Mouse (Mus musculus): Measurements from ENCODE around the gene Pip4k2a. TPM values are rescaled to one million over a fixed set of nuclear protein-coding genes. Genes with fewer than 3 reads are reported as not detected.

The Pip4k2a gene
- total and polyA plus RNA-seq, 2 experiments from 2014 or later = 8.4 to 9.3 TPM

DNA sequence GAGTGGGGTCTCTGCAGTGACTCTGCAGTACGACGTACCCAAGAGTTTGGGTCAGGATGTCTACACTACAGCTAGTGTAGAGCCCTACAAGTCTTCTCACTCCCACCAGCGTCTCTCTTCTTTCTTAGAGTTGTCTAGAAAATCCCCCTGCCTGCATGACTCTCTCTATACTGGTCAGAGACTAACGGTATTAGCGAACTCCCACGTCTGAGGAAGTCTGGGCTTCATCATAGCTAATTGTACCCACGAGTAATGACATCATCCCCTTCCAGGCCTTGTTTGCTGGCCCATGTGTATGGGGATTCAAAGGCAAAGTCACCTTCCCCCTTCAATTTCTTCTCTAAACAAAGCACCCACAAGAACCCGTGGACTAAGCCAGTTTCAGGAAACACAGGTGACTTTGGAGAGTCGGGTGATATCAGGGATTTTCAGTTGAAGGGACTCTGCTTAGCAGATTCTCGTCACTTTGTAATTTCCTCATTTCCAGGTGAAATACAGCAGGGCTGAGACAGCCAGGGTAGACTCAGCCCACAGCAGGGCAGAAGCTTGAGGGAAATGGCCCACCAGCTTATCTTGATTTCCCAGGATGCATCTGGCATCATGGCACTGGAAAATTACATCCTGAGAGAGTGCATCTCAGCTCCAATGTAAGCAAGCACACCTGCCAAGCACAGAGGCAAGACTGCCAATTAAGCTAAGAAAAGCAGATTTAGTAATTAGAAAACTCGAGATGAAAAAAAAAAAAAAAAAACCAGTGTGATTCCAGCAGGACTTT is 107.5 kb downstream of the Pip4k2a start:
- no peak for TF ChIP-seq CTCF (IDR thresholded peaks at IDR 0.05; ENCODE audit: low read depth)
- DNase-seq (peak; percentile 54), ATAC-seq (peak; percentile 45; the same call in 1 of the 2 replicates)
- H3K9me3 ChIP-seq (ENCODE audit: low read length) = no peaks in the 10 kb centered on the region
- no peak overlapping the region for H3K4me2 ChIP-seq (ENCODE audit: low read depth)
- H3K9ac ChIP-seq = no peak overlapping the region
- WGBS = 47% methylated on average over 11 of the region's 11 CpGs
- no peaks in the 10 kb centered on the region for H3K27me3 ChIP-seq (ENCODE audit: insufficient read depth, low read length)
- no peak overlapping the region for H3K27ac ChIP-seq (ENCODE audit: low read depth, low read length)
- no peak overlapping the region for H3K4me3 ChIP-seq (ENCODE audit: low read depth, low read length)
- no peaks in the 10 kb centered on the region for H3K4me1 ChIP-seq (ENCODE audit: insufficient read depth)
- no peaks in the 10 kb centered on the region for H3K36me3 ChIP-seq (ENCODE audit: insufficient read depth)

DNA sequence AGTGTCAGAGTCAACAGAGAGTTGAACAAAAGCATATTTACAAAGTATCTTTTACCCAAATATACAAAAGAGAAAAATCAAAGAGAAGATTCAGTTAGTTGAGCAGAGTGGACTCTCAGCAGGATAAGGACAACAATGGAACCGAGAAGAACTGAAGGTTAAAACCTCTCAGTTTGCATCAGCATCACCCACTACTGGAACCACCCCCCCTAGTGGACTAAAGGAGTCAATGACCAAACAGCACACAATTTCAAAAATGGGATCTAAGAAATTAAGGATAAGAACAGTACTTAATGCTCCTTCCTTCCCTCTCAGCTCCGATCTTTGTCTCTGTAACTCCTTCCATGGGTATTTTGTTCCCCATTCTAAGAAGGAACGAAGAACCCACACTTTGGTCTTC is 113.6 kb downstream of the Pip4k2a start:
- ATAC-seq = no peak
- H3K9me3 ChIP-seq (ENCODE audit: low read length) = no peaks in the 10 kb centered on the region
- no peak for TF ChIP-seq CTCF (IDR thresholded peaks at IDR 0.05; ENCODE audit: low read depth)
- WGBS = 77% methylated on average over 3 of the region's 3 CpGs
- H3K27ac ChIP-seq (ENCODE audit: low read depth, low read length) = no peak overlapping the region
- H3K9ac ChIP-seq = no peak overlapping the region
- no peak for DNase-seq
- no peak overlapping the region for H3K4me2 ChIP-seq (ENCODE audit: low read depth)
- H3K4me3 ChIP-seq (ENCODE audit: low read depth, low read length) = no peak overlapping the region
- no peaks in the 10 kb centered on the region for H3K4me1 ChIP-seq (ENCODE audit: insufficient read depth)
- H3K36me3 ChIP-seq (ENCODE audit: insufficient read depth) = no peaks in the 10 kb centered on the region
- H3K27me3 ChIP-seq (ENCODE audit: insufficient read depth, low read length) = no peaks in the 10 kb centered on the region

DNA sequence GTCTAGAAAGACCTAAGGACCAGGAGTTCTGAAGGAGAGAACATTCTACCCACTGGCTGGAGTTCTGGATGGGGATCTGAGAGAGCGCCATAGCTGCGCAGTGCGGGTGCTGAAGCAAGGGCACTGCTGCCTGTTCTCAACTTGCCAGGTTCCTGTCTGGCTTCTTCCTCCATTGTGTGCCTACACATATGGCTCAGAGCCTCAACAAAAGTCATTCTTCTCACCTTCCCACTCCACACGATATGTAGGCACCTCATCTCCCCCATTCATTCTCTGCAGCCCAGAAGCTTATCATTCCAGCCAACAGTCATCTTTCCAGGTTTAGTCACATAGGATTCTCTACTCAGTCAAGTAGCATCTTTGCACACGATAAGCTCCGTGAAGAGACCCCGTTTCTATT is 123.3 kb downstream of the Pip4k2a start:
- Histone ChIP-seq H3K4me1 (ENCODE audit: insufficient read depth) (no peaks in the 10 kb centered on the region), H3K36me3 (ENCODE audit: insufficient read depth) (no peaks in the 10 kb centered on the region), H3K27me3 (ENCODE audit: insufficient read depth, low read length) (no peaks in the 10 kb centered on the region), H3K4me2 (ENCODE audit: low read depth) (no peak overlapping the region), H3K27ac (ENCODE audit: low read depth, low read length) (no peak overlapping the region), H3K9me3 (ENCODE audit: low read length) (no peaks in the 10 kb centered on the region), H3K4me3 (ENCODE audit: low read depth, low read length) (no peak overlapping the region), H3K9ac (no peak overlapping the region)
- no peak for TF ChIP-seq CTCF (IDR thresholded peaks at IDR 0.05; ENCODE audit: low read depth)
- 89% methylated on average over 7 of the region's 7 CpGs for WGBS
- no peak for ATAC-seq
- no peak for DNase-seq

DNA sequence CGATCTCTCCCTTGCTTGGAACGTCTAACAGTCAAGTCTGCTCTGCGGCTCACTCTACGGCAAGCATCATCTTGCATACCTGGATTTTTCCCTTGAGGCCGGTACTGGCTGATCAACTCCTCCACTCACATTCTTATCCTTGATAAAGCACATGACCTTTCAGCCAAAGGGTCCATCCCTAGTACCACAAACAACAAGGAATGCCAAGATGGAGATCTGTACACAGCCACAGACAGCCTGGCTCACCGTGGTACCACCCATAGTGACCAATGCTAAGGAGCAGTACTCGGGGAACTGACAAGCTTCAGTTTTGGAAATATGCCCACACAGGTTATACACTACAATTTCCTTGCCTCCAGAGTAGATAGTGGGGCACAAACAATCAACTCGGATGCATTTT is 123.9 kb downstream of the Pip4k2a start:
- no peaks in the 10 kb centered on the region for H3K4me1 ChIP-seq (ENCODE audit: insufficient read depth)
- 90% methylated on average over 8 of the region's 8 CpGs for WGBS
- no peak for ATAC-seq

DNA sequence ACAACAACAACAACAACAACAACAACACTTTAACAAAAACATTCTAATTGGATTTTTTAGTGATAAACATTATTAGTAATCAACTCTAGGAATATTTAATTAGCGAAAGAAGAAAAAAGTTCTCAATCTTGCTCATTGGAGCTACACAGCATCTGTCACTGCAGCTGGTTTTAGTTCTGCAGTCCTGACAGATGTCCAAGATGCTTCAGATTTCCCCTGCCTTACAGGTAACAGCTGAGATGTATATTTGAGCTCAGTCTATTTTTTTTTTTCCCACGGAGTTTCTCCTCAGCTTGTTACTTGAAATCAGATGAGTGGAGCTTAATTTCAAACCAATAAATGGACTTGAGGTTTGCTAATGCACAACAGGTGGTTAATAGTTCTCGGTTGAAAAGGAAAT is 124.5 kb downstream of the Pip4k2a start:
- WGBS = 76% methylated on average over 3 of the region's 3 CpGs

More for the DNA sequence above, 123.9 kb downstream of the Pip4k2a start:
- TF ChIP-seq CTCF (IDR thresholded peaks at IDR 0.05; ENCODE audit: low read depth) = no peak
- Histone ChIP-seq H3K4me3 (ENCODE audit: low read depth, low read length) (no peak overlapping the region), H3K9ac (no peak overlapping the region), H3K36me3 (ENCODE audit: insufficient read depth) (no peaks in the 10 kb centered on the region), H3K4me2 (ENCODE audit: low read depth) (no peak overlapping the region), H3K9me3 (ENCODE audit: low read length) (no peaks in the 10 kb centered on the region), H3K27ac (ENCODE audit: low read depth, low read length) (no peak overlapping the region), H3K27me3 (ENCODE audit: insufficient read depth, low read length) (no peaks in the 10 kb centered on the region)
- DNase-seq = no peak

DNA sequence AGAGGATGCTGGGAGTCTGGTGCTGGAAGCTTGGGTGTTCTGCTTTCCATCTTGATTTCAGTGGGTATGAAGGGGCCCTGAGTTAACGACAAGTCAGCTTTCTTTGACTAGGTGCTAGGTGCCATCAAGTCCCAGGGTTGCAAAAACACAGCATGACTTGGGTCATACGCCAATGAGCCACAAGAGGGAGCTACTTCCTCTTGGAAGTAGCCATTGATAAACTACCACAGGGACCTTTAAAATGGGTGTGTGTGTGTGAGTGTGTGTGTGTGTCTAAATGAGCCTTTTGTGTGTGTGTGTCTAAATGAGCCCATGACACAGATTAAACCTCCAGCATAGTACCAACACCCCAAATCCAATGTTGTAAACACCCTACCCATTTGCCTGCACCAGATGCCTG is 125.1 kb downstream of the Pip4k2a start:
- ATAC-seq (no peak), DNase-seq (peak; percentile 59)
- Histone ChIP-seq H3K9me3 (ENCODE audit: low read length) (no peaks in the 10 kb centered on the region), H3K27ac (ENCODE audit: low read depth, low read length) (no peak overlapping the region), H3K4me3 (ENCODE audit: low read depth, low read length) (no peak overlapping the region), H3K36me3 (ENCODE audit: insufficient read depth) (no peaks in the 10 kb centered on the region), H3K27me3 (ENCODE audit: insufficient read depth, low read length) (no peaks in the 10 kb centered on the region), H3K4me2 (ENCODE audit: low read depth) (no peak overlapping the region), H3K9ac (no peak overlapping the region), H3K4me1 (ENCODE audit: insufficient read depth) (no peaks in the 10 kb centered on the region)
- peak; percentile 76 for TF ChIP-seq CTCF (IDR thresholded peaks at IDR 0.05; ENCODE audit: low read depth)
- WGBS = 13% methylated on average over 2 of the region's 2 CpGs

More for the DNA sequence above, 124.5 kb downstream of the Pip4k2a start:
- TF ChIP-seq CTCF (IDR thresholded peaks at IDR 0.05; ENCODE audit: low read depth) = no peak
- no peak overlapping the region for H3K9ac ChIP-seq
- no peak overlapping the region for H3K27ac ChIP-seq (ENCODE audit: low read depth, low read length)
- DNase-seq (no peak), ATAC-seq (no peak)
- no peaks in the 10 kb centered on the region for H3K27me3 ChIP-seq (ENCODE audit: insufficient read depth, low read length)
- H3K4me2 ChIP-seq (ENCODE audit: low read depth) = no peak overlapping the region
- H3K4me3 ChIP-seq (ENCODE audit: low read depth, low read length) = no peak overlapping the region
- H3K4me1 ChIP-seq (ENCODE audit: insufficient read depth) = no peaks in the 10 kb centered on the region
- no peaks in the 10 kb centered on the region for H3K9me3 ChIP-seq (ENCODE audit: low read length)
- H3K36me3 ChIP-seq (ENCODE audit: insufficient read depth) = no peaks in the 10 kb centered on the region

DNA sequence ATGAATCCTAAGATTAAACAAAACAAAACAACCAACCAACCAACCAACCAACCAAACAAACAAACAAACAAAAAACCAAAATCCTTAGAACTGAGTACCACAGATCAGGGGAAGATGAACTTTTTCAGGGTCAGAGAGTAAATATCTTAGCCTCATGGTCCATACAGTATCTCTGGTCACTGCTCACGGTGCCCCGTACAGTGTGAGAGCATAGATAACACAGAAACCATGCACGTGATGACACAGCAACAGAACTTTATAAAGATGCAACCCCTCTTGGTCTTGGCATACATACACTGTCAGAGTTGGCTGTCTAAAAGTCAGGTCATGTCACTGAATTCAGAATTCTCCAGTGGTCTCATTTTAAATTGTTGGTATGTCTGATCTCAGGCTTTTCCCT is 126.8 kb downstream of the Pip4k2a start:
- Histone ChIP-seq H3K9me3 (ENCODE audit: low read length) (no peaks in the 10 kb centered on the region), H3K27ac (ENCODE audit: low read depth, low read length) (no peak overlapping the region), H3K9ac (no peak overlapping the region), H3K4me1 (ENCODE audit: insufficient read depth) (no peaks in the 10 kb centered on the region), H3K27me3 (ENCODE audit: insufficient read depth, low read length) (no peaks in the 10 kb centered on the region), H3K4me3 (ENCODE audit: low read depth, low read length) (no peak overlapping the region), H3K36me3 (ENCODE audit: insufficient read depth) (no peaks in the 10 kb centered on the region), H3K4me2 (ENCODE audit: low read depth) (no peak overlapping the region)
- no peak for TF ChIP-seq CTCF (IDR thresholded peaks at IDR 0.05; ENCODE audit: low read depth)
- no peak for DNase-seq
- ATAC-seq = no peak
- WGBS = 97% methylated on average over 3 of the region's 3 CpGs
